Mouse (Mus musculus): ENCODE results near the gene Mef2c. TPM values are rescaled to one million over a fixed set of nuclear protein-coding genes. Genes with fewer than 3 reads are reported as not detected.

Gene Mef2c
- polyA plus RNA-seq, 1 experiment = 49.0 TPM

GRCm38 (mm10) chr13:83527921-83528320, 24.1 kb downstream of the Mef2c start:
- Histone ChIP-seq H3K36me3 (ENCODE audit: control insufficient read depth, insufficient read depth) (no peaks in the 10 kb centered on the region), H3K27me3 (ENCODE audit: control insufficient read depth, insufficient read depth, insufficient read length) (no peaks in the 10 kb centered on the region), H3ac (ENCODE audit: control insufficient read depth, insufficient read length) (no peak overlapping the region), H3K4me2 (ENCODE audit: low read depth) (no peak overlapping the region), H3K4me3 (no peak overlapping the region), H3K79me2 (ENCODE audit: control insufficient read depth, insufficient read depth) (no peaks in the 10 kb centered on the region)
- TF ChIP-seq E2F4 (IDR thresholded peaks at IDR 0.05; ENCODE audit: insufficient read depth) (no peak), TCF12 (IDR thresholded peaks at IDR 0.05; ENCODE audit: insufficient read depth, poor library complexity, severe bottlenecking) (no peak), SRF (IDR thresholded peaks at IDR 0.05; ENCODE audit: control insufficient read depth, insufficient read length, low read depth) (no peak), USF1 (IDR thresholded peaks at IDR 0.05; ENCODE audit: low read depth) (no peak), REST (IDR thresholded peaks at IDR 0.05; ENCODE audit: insufficient read depth, insufficient read length) (no peak), MYOG (IDR thresholded peaks at IDR 0.05; ENCODE audit: control insufficient read depth in 1 of 3, insufficient read depth in 1 of 3, insufficient read length in 2 of 3, low read depth in 2 of 3) (no peak), CEBPB (IDR thresholded peaks at IDR 0.05; ENCODE audit: insufficient read depth, poor library complexity, severe bottlenecking) (no peak), POLR2A (IDR thresholded peaks at IDR 0.05; ENCODE audit: insufficient read length, low read depth) (no peak), POLR2AphosphoS2 (IDR thresholded peaks at IDR 0.05; ENCODE audit: insufficient read length, low read depth) (no peak), MYOD1 (IDR thresholded peaks at IDR 0.05; ENCODE audit: control insufficient read depth in 1 of 3, insufficient read length in 2 of 3, low read depth in 2 of 3) (no peak), MAX (IDR thresholded peaks at IDR 0.05; ENCODE audit: low read depth) (no peak), TCF3 (IDR thresholded peaks at IDR 0.05; ENCODE audit: insufficient read length, low read depth) (no peak)

- Histone ChIP-seq H3K27me3 (ENCODE audit: control insufficient read depth, insufficient read depth, insufficient read length) (no peaks in the 10 kb centered on the region), H3K4me3 (no peak overlapping the region)
These were observed 26.0 kb downstream of the Mef2c start for GRCm38 (mm10) chr13:83529729-83530314.

GRCm38 (mm10) chr13:83530889-83531288, 27.1 kb downstream of the Mef2c start:
- H3K4me3 ChIP-seq = no peak overlapping the region
- peaks cover 1% of the 10 kb centered on the region for H3K79me2 ChIP-seq (ENCODE audit: control insufficient read depth, insufficient read depth)
- H3K36me3 ChIP-seq (ENCODE audit: control insufficient read depth, insufficient read depth) = no peaks in the 10 kb centered on the region
- H3K4me2 ChIP-seq (ENCODE audit: low read depth) = no peak overlapping the region
- no peak overlapping the region for H3ac ChIP-seq (ENCODE audit: control insufficient read depth, insufficient read length)
- no peak for TF ChIP-seq MYOG (IDR thresholded peaks at IDR 0.05; ENCODE audit: control insufficient read depth in 1 of 3, insufficient read depth in 1 of 3, insufficient read length in 2 of 3, low read depth in 2 of 3)
- TF ChIP-seq POLR2AphosphoS2 (IDR thresholded peaks at IDR 0.05; ENCODE audit: insufficient read length, low read depth) = no peak
- TF ChIP-seq SRF (IDR thresholded peaks at IDR 0.05; ENCODE audit: control insufficient read depth, insufficient read length, low read depth) = no peak
- no peak for TF ChIP-seq MAX (IDR thresholded peaks at IDR 0.05; ENCODE audit: low read depth)
- no peak for TF ChIP-seq E2F4 (IDR thresholded peaks at IDR 0.05; ENCODE audit: insufficient read depth)
- TF ChIP-seq USF1 (IDR thresholded peaks at IDR 0.05; ENCODE audit: low read depth) = no peak
- no peak for TF ChIP-seq MYOD1 (IDR thresholded peaks at IDR 0.05; ENCODE audit: control insufficient read depth in 1 of 3, insufficient read length in 2 of 3, low read depth in 2 of 3)
- no peak for TF ChIP-seq REST (IDR thresholded peaks at IDR 0.05; ENCODE audit: insufficient read depth, insufficient read length)
- no peak for TF ChIP-seq CEBPB (IDR thresholded peaks at IDR 0.05; ENCODE audit: insufficient read depth, poor library complexity, severe bottlenecking)
- TF ChIP-seq TCF12 (IDR thresholded peaks at IDR 0.05; ENCODE audit: insufficient read depth, poor library complexity, severe bottlenecking) = no peak
- no peak for TF ChIP-seq TCF3 (IDR thresholded peaks at IDR 0.05; ENCODE audit: insufficient read length, low read depth)
- TF ChIP-seq POLR2A (IDR thresholded peaks at IDR 0.05; ENCODE audit: insufficient read length, low read depth) = no peak
- H3K27me3 ChIP-seq (ENCODE audit: control insufficient read depth, insufficient read depth, insufficient read length) = no peaks in the 10 kb centered on the region

More at GRCm38 (mm10) chr13:83529729-83530314, 26.0 kb downstream of the Mef2c start:
- H3K36me3 ChIP-seq (ENCODE audit: control insufficient read depth, insufficient read depth) = no peaks in the 10 kb centered on the region
- H3ac ChIP-seq (ENCODE audit: control insufficient read depth, insufficient read length) = no peak overlapping the region
- H3K79me2 ChIP-seq (ENCODE audit: control insufficient read depth, insufficient read depth) = no peaks in the 10 kb centered on the region
- TF ChIP-seq USF1 (IDR thresholded peaks at IDR 0.05; ENCODE audit: low read depth) (no peak), E2F4 (IDR thresholded peaks at IDR 0.05; ENCODE audit: insufficient read depth) (no peak), CEBPB (IDR thresholded peaks at IDR 0.05; ENCODE audit: insufficient read depth, poor library complexity, severe bottlenecking) (no peak), TCF12 (IDR thresholded peaks at IDR 0.05; ENCODE audit: insufficient read depth, poor library complexity, severe bottlenecking) (no peak), SRF (IDR thresholded peaks at IDR 0.05; ENCODE audit: control insufficient read depth, insufficient read length, low read depth) (no peak), MYOG (IDR thresholded peaks at IDR 0.05; ENCODE audit: control insufficient read depth in 1 of 3, insufficient read depth in 1 of 3, insufficient read length in 2 of 3, low read depth in 2 of 3) (no peak), REST (IDR thresholded peaks at IDR 0.05; ENCODE audit: insufficient read depth, insufficient read length) (no peak), MYOD1 (IDR thresholded peaks at IDR 0.05; ENCODE audit: control insufficient read depth in 1 of 3, insufficient read length in 2 of 3, low read depth in 2 of 3) (no peak), POLR2AphosphoS2 (IDR thresholded peaks at IDR 0.05; ENCODE audit: insufficient read length, low read depth) (no peak), POLR2A (IDR thresholded peaks at IDR 0.05; ENCODE audit: insufficient read length, low read depth) (no peak), TCF3 (IDR thresholded peaks at IDR 0.05; ENCODE audit: insufficient read length, low read depth) (no peak), MAX (IDR thresholded peaks at IDR 0.05; ENCODE audit: low read depth) (no peak)
- peak overlapping the region; percentile 34 for H3K4me2 ChIP-seq (ENCODE audit: low read depth)

- Histone ChIP-seq H3K36me3 (ENCODE audit: control insufficient read depth, insufficient read depth) (no peaks in the 10 kb centered on the region), H3K27me3 (ENCODE audit: control insufficient read depth, insufficient read depth, insufficient read length) (no peaks in the 10 kb centered on the region), H3K4me2 (ENCODE audit: low read depth) (peak overlapping the region; percentile 12), H3K4me3 (no peak overlapping the region), H3ac (ENCODE audit: control insufficient read depth, insufficient read length) (no peak overlapping the region), H3K79me2 (ENCODE audit: control insufficient read depth, insufficient read depth) (peaks cover 2% of the 10 kb centered on the region)
- TF ChIP-seq CEBPB (IDR thresholded peaks at IDR 0.05; ENCODE audit: insufficient read depth, poor library complexity, severe bottlenecking) (no peak), E2F4 (IDR thresholded peaks at IDR 0.05; ENCODE audit: insufficient read depth) (no peak)
These were observed 28.2 kb downstream of the Mef2c start for GRCm38 (mm10) chr13:83531968-83532591.
